Mouse (Mus musculus): Measurements from ENCODE around the gene Car6.
A peak's percentile ranks its signal among the peaks of the same experiment; 100 is the strongest.

DNA sequence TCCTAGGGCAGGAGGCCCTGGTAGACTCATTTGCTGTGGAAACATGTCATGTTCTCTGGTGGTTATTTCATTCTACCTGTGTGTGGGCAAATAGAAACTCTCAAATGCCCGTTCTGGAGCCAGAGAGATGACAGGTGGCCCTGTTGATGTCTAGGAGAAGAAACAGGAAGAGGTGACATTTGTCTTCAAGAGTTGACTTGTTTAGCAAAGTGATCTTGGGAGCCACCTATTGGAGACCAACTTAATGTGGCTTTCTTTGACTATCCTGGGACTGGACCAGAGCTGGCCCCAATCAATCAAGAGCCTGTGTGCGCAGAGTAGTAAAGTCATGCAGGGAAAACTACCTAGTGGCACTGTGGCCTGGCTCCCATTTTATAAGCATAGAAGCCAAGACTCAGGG is 41.7 kb downstream of the Car6 start:
- peak; percentile 67 for TF ChIP-seq RAD21 (IDR thresholded peaks at IDR 0.05; ENCODE audit: low read depth, low read length)
- peak in 1 of 2 experiments; percentile 68; a peak in 2 of 4 replicates for TF ChIP-seq CTCF (conservative IDR thresholded peaks at IDR 0.05 in 1 of 2, IDR thresholded peaks at IDR 0.05 in 1 of 2; ENCODE audit: low read depth in 2 of 2, low read length in 2 of 2)
- no peak for TF ChIP-seq MEF2A (IDR thresholded peaks at IDR 0.05; ENCODE audit: borderline replicate concordance, low read depth, low read length)
- TF ChIP-seq KAT2A (IDR thresholded peaks at IDR 0.05; ENCODE audit: insufficient replicate concordance, low read length), result no peak
- no peak for TF ChIP-seq BHLHE40 (IDR thresholded peaks at IDR 0.05; ENCODE audit: low read depth, low read length)
- TF ChIP-seq SMC3 (IDR thresholded peaks at IDR 0.05; ENCODE audit: low read depth, low read length), result peak; percentile 51
- no peak for TF ChIP-seq POLR2A (IDR thresholded peaks at IDR 0.05; ENCODE audit: low read depth, low read length)
- TF ChIP-seq USF2 (conservative IDR thresholded peaks at IDR 0.05; ENCODE audit: low read depth, low read length), result no peak
- TF ChIP-seq POLR2AphosphoS2 (IDR thresholded peaks at IDR 0.05; ENCODE audit: low read depth, low read length), result no peak
